Mouse (Mus musculus) cortical plate, adult 2 months (tissue): ENCODE results near the gene Dnal1.

Experiments used
- CTCF ChIP-seq: fragments of 200-500 bp; IDR thresholded peaks from 2 replicates; pipeline ENCODE4 v1.5.1; 2011; ENCODE audit warnings: mild to moderate bottlenecking, control low read depth, low read length; ENCODE audit not compliant: insufficient read depth; ENCODE audit errors: extremely low read depth
- POLR2A ChIP-seq: fragments of 200-500 bp; IDR thresholded peaks from 2 replicates; pipeline ENCODE4 v1.6.1; 2011; ENCODE audit warnings: mild to moderate bottlenecking, low read length, control low read depth; ENCODE audit not compliant: insufficient read depth; ENCODE audit errors: extremely low read depth

GRCm38 (mm10) chr12:84170610-84171009, 56.4 kb downstream of the Dnal1 start:
- TF ChIP-seq CTCF: no peak
- TF ChIP-seq POLR2A: no peak
